Mouse (Mus musculus) myocyte (in vitro differentiated cells): Measurements from ENCODE around the gene Htr1f. TPM values are rescaled to one million over a fixed set of nuclear protein-coding genes. Genes with fewer than 3 reads are reported as not detected.

Experiments used
- H3K27me3 ChIP-seq: one replicate; pipeline ENCODE4 v1.6.1; 2011; ENCODE audit not compliant: control insufficient read depth, insufficient read depth, insufficient read length
- H3K36me3 ChIP-seq: one replicate; pipeline ENCODE4 v1.6.1; 2011; ENCODE audit not compliant: control insufficient read depth, insufficient read depth
- H3K4me2 ChIP-seq: one replicate; pipeline ENCODE4 v1.6.1; 2011; ENCODE audit warnings: low read depth, control low read depth
- H3K4me3 ChIP-seq: one replicate; pipeline ENCODE4 v1.5.1; 2011; ENCODE audit warnings: mild to moderate bottlenecking, control low read depth, moderate library complexity
- H3K79me2 ChIP-seq: one replicate; pipeline ENCODE4 v1.6.1; 2011; ENCODE audit not compliant: control insufficient read depth, insufficient read depth
- H3ac ChIP-seq: one replicate; pipeline ENCODE4 v1.6.1; 2011; ENCODE audit not compliant: control insufficient read depth, insufficient read length
- CEBPB ChIP-seq: IDR thresholded peaks from 2 replicates; pipeline ENCODE4 v1.6.1; 2011; ENCODE audit warnings: mild to moderate bottlenecking, moderate library complexity; ENCODE audit not compliant: poor library complexity, insufficient read depth, severe bottlenecking
- E2F4 ChIP-seq: IDR thresholded peaks from one replicate; pipeline ENCODE4 v1.6.1; 2011; ENCODE audit warnings: mild to moderate bottlenecking, control low read depth, moderate library complexity; ENCODE audit not compliant: insufficient read depth
- MAX ChIP-seq: IDR thresholded peaks from one replicate; pipeline ENCODE4 v1.6.1; 2011; ENCODE audit warnings: low read depth, mild to moderate bottlenecking, control low read depth
- MYOD1 ChIP-seq, 3 experiments: IDR thresholded peaks; one replicate each; pipeline ENCODE4 v1.6.1; 2011; ENCODE audit warnings: control low read depth in 2 of 3, low read depth in 2 of 3, mild to moderate bottlenecking in 2 of 3, moderate library complexity in 1 of 3; ENCODE audit not compliant: insufficient read length in 2 of 3, control insufficient read depth in 1 of 3
- MYOG ChIP-seq, 3 experiments: IDR thresholded peaks; one replicate each; pipeline ENCODE4 v1.6.1; 2011; ENCODE audit warnings: control low read depth in 2 of 3, low read depth in 2 of 3, mild to moderate bottlenecking in 2 of 3; ENCODE audit not compliant: insufficient read length in 2 of 3, control insufficient read depth in 1 of 3, insufficient read depth in 1 of 3
- POLR2A ChIP-seq: IDR thresholded peaks from one replicate; pipeline ENCODE4 v1.6.1; 2011; ENCODE audit warnings: low read depth, mild to moderate bottlenecking, control low read depth, moderate library complexity; ENCODE audit not compliant: insufficient read length
- POLR2AphosphoS2 ChIP-seq: IDR thresholded peaks from one replicate; pipeline ENCODE4 v1.6.1; 2011; ENCODE audit warnings: low read depth, control low read depth; ENCODE audit not compliant: insufficient read length
- REST ChIP-seq: IDR thresholded peaks from one replicate; pipeline ENCODE4 v1.6.1; 2011; ENCODE audit warnings: mild to moderate bottlenecking, control low read depth, moderate library complexity; ENCODE audit not compliant: insufficient read depth, insufficient read length
- SRF ChIP-seq: IDR thresholded peaks from one replicate; pipeline ENCODE4 v1.6.1; 2011; ENCODE audit warnings: low read depth; ENCODE audit not compliant: control insufficient read depth, insufficient read length
- TCF12 ChIP-seq: IDR thresholded peaks from one replicate; pipeline ENCODE4 v1.6.1; 2011; ENCODE audit warnings: mild to moderate bottlenecking, control low read depth; ENCODE audit not compliant: poor library complexity, insufficient read depth, severe bottlenecking
- TCF3 ChIP-seq: IDR thresholded peaks from one replicate; pipeline ENCODE4 v1.6.1; 2011; ENCODE audit warnings: low read depth, control low read depth; ENCODE audit not compliant: insufficient read length
- USF1 ChIP-seq: IDR thresholded peaks from one replicate; pipeline ENCODE4 v1.6.1; 2011; ENCODE audit warnings: low read depth, mild to moderate bottlenecking, control low read depth, moderate library complexity
- polyA plus RNA-seq: library from polyadenylated mRNA; unstranded; fragments of >200 nt; fragmentation: generic; extraction: Trizol; gene quantifications from one replicate; pipeline ENCODE4 v1.2.1, GENCODE M21; 2012; ENCODE audit warnings: missing spikeins

Htr1f gene
- polyA plus RNA-seq, 1 experiment: not detected

DNA sequence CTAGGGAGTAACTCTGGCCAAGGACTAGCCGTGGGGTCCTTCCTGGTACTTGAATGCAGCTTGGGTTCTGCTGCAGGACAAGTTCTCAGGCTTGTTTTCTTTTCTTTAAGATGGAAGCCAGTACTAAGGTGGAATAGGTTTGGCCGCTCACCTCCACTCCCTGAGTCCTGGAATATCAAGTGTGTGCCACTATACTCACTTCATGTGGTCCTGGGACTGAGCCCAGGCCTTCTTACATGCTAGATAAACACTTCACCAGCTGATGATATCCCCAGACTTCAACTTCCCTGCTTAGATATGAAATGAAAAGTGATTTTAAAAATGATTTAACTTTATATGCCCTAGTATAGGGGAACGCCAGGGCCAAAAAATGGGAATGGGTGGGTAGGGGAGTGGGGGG, 228.3 kb downstream of the Htr1f start:
- Histone ChIP-seq H3K27me3 (no peaks in the 10 kb centered on the region), H3K79me2 (no peaks in the 10 kb centered on the region), H3K36me3 (no peaks in the 10 kb centered on the region), H3ac (no peak overlapping the region), H3K4me2 (no peak overlapping the region), H3K4me3 (no peak overlapping the region)
- no peak for TF ChIP-seq REST
- TF ChIP-seq USF1: no peak
- TF ChIP-seq POLR2AphosphoS2: no peak
- TF ChIP-seq E2F4: no peak
- TF ChIP-seq MYOD1 (IDR thresholded peaks at IDR 0.05; ENCODE audit: control insufficient read depth in 1 of 3, insufficient read length in 2 of 3, low read depth in 2 of 3): no peak
- TF ChIP-seq POLR2A: no peak
- no peak for TF ChIP-seq MYOG (IDR thresholded peaks at IDR 0.05; ENCODE audit: control insufficient read depth in 1 of 3, insufficient read depth in 1 of 3, insufficient read length in 2 of 3, low read depth in 2 of 3)
- TF ChIP-seq TCF3: no peak
- TF ChIP-seq TCF12: no peak
- TF ChIP-seq MAX: no peak
- TF ChIP-seq SRF: no peak
- no peak for TF ChIP-seq CEBPB

- no peaks in the 10 kb centered on the region for H3K27me3 ChIP-seq
- H3K36me3 ChIP-seq: no peaks in the 10 kb centered on the region
- TF ChIP-seq E2F4 (no peak), REST (no peak), MYOG (IDR thresholded peaks at IDR 0.05; ENCODE audit: control insufficient read depth in 1 of 3, insufficient read depth in 1 of 3, insufficient read length in 2 of 3, low read depth in 2 of 3) (no peak), CEBPB (no peak), USF1 (no peak), MYOD1 (IDR thresholded peaks at IDR 0.05; ENCODE audit: control insufficient read depth in 1 of 3, insufficient read length in 2 of 3, low read depth in 2 of 3) (no peak), TCF12 (no peak), TCF3 (no peak)
- no peak overlapping the region for H3K4me2 ChIP-seq
- no peak overlapping the region for H3K4me3 ChIP-seq
- no peaks in the 10 kb centered on the region for H3K79me2 ChIP-seq
- H3ac ChIP-seq: no peak overlapping the region
These were observed 228.9 kb downstream of the Htr1f start for GRCm38 (mm10) chr16:64876631-64877265.

- H3K79me2 ChIP-seq: no peaks in the 10 kb centered on the region
- no peak overlapping the region for H3K4me3 ChIP-seq
- no peak overlapping the region for H3ac ChIP-seq
- no peaks in the 10 kb centered on the region for H3K27me3 ChIP-seq
- no peaks in the 10 kb centered on the region for H3K36me3 ChIP-seq
- TF ChIP-seq CEBPB (no peak), POLR2A (no peak), MYOG (IDR thresholded peaks at IDR 0.05; ENCODE audit: control insufficient read depth in 1 of 3, insufficient read depth in 1 of 3, insufficient read length in 2 of 3, low read depth in 2 of 3) (no peak), USF1 (no peak), TCF12 (no peak), MAX (no peak), E2F4 (no peak), MYOD1 (IDR thresholded peaks at IDR 0.05; ENCODE audit: control insufficient read depth in 1 of 3, insufficient read length in 2 of 3, low read depth in 2 of 3) (no peak), POLR2AphosphoS2 (no peak), TCF3 (no peak), REST (no peak), SRF (no peak)
- H3K4me2 ChIP-seq: no peak overlapping the region
These were observed 229.8 kb downstream of the Htr1f start for GRCm38 (mm10) chr16:64875822-64876221.

DNA sequence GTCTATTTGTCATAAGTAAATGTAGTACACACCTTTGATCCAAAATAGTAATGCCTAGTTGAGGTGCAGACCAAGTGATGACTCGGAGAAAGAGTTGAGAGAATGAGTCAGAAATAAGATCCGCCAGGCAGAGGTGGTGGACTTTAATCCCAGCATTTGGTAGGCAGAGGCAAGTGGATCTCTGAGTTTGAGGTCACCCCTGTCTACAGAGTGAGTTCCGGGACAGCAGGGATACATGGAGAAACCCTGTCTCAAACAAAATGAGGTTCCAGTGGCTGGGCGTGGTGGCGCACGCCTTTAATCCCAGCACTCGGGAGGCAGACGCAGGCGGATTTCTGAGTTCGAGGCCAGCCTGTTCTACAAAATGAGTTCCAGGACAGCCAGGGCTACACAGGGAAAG, 230.3 kb downstream of the Htr1f start:
- Histone ChIP-seq H3K4me3 (no peak overlapping the region), H3K36me3 (no peaks in the 10 kb centered on the region), H3K4me2 (no peak overlapping the region), H3K27me3 (no peaks in the 10 kb centered on the region), H3K79me2 (no peaks in the 10 kb centered on the region), H3ac (no peak overlapping the region)
- TF ChIP-seq REST (no peak), CEBPB (no peak), MAX (no peak), TCF3 (no peak)
